Mouse (Mus musculus) gastrocnemius, adult 2 months (tissue): Measurements from ENCODE around the gene Nr6a1. TPM values are rescaled to one million over a fixed set of nuclear protein-coding genes. Genes with fewer than 3 reads are reported as not detected.

ENCODE experiments used
- DNase-seq: peaks from one replicate; pipeline ENCODE4 v3.0.0; 2022
- H3K27ac ChIP-seq: fragments of 200-600 bp; 2 replicates; pipeline ENCODE4 v1.8.1; 2022; ENCODE audit warnings: mild to moderate bottlenecking
- H3K4me3 ChIP-seq: fragments of 200-600 bp; 2 replicates; pipeline ENCODE4 v1.8.1; 2022; ENCODE audit warnings: mild to moderate bottlenecking, moderate library complexity
- CTCF ChIP-seq: fragments of 200-600 bp; IDR thresholded peaks from 2 replicates; pipeline ENCODE4 v1.8.1; 2022; ENCODE audit warnings: antibody characterized with exemption, mild to moderate bottlenecking, moderate library complexity
- intact Hi-C: fragments of 180-260 bp; cut with DNase I; formaldehyde crosslinking; loops from one replicate; pipeline ENCODE4 v1.15.1; 2025
- total RNA-seq, 2 experiments: library from RNA; stranded (reverse); gene quantifications; 2 replicates each; pipeline ENCODE4 v1.2.3; 2021

Nr6a1 gene
- total RNA-seq, 2 experiments from 2014 or later, result 3.4 to 4.8 TPM

- TF ChIP-seq CTCF, result no peak
- H3K4me3 ChIP-seq, result peak overlapping the region; percentile 67
- H3K27ac ChIP-seq, result peak overlapping the region; percentile 78; the same call in 1 of the 2 replicates
- DNase-seq, result no peak
- intact Hi-C loops, result no loop called here
Observed at GRCm38 (mm10) chr2:38783364-38783763, 144.1 kb downstream of the Nr6a1 start.

DNA sequence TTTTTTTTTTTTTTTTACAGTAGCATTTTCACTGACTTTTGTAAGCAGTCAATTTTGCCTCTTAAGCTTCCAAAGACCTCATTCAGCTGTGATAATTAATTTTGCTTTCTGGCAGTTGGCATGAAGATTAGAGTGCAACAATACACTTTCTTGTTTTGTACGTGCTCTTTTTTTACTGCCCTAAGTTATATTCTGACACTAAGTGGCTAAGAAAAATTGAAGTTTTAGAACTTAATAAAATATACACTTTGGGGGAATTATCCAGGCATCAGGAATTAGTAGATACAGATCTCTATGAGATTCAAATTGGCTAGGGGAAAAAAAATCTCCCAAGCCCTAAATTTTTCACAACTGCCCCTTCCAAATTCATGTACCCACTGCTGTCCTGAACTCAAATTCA is 144.8 kb downstream of the Nr6a1 start:
- H3K27ac ChIP-seq, result no peak overlapping the region

DNA sequence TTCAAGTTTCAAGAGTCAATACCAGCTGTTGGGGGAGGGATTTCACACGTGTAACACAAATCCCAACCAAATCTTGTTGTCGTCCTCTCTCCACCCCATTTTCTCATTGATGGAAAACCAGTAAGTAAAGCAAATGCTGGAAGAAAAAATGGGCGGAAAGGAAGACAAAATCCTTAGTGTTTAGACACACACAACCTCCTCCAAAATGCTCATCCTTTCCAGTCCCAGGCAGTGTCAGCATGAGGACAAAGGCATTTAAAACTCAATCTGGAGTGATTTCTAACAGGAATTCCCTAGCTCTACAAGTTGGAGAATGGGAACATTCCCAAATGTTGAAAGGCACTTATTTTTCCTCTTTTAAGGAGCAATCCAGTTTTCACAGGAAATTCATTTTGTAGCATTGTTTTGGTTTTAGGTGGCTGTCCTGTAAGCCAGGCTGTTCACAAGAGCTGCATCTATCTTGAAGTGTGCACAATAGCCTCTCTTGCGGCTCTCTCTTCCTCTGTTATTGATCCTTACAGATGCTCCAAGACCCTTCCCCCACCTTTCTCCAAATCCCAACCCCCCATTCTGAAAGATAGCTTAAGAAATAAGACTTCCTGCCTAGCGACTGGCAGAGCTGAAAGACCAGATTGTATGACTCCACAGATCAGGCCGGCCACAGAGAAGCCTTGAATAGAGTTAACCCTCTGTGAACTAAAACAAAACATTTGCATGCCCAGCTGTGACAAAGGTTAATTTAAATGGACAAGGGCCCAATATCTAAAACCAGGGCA is 145.4 kb downstream of the Nr6a1 start:
- no peak for DNase-seq
- Histone ChIP-seq H3K27ac (peak overlapping the region; percentile 16; the same call in 1 of the 2 replicates), H3K4me3 (peak overlapping the region; percentile 67; the same call in 1 of the 2 replicates)
- intact Hi-C loops, result no loop called here
- no peak for TF ChIP-seq CTCF

More for the DNA sequence above, 144.8 kb downstream of the Nr6a1 start:
- intact Hi-C loops, result no loop called here
- no peak for TF ChIP-seq CTCF
- H3K4me3 ChIP-seq, result peak overlapping the region; percentile 67
- DNase-seq, result no peak

- DNase-seq, result no peak
- TF ChIP-seq CTCF, result no peak
- intact Hi-C loops, result no loop called here
- no peak overlapping the region for H3K4me3 ChIP-seq
- no peak overlapping the region for H3K27ac ChIP-seq
Observed at GRCm38 (mm10) chr2:38779939-38780338, 147.5 kb downstream of the Nr6a1 start.

GRCm38 (mm10) chr2:38777326-38777725 is 150.2 kb downstream of the Nr6a1 start:
- no peak for DNase-seq
- no peak overlapping the region for H3K27ac ChIP-seq
- H3K4me3 ChIP-seq, result no peak overlapping the region
- TF ChIP-seq CTCF, result no peak
- intact Hi-C loops, result no loop called here

DNA sequence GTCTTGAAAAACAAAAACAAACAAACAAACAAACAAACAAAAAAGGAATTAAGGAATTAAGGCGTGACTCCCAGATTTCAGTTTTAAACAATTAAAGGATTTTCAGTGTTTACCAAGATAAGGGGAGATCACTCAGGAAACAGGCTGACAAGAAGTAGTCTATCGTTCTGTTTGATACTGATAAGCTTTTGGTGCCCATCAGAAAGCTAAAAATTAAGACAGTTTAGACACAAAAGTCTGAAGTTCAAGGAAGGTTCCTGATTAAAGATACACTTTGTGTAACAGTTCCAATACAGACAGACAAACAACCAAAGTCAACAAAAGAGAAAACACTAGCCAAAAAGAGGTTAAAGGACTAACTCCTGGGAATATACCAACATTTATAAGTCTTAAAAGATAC is 152.6 kb downstream of the Nr6a1 start:
- intact Hi-C loops, result no loop called here
- no peak for TF ChIP-seq CTCF
- no peak for DNase-seq
- no peak overlapping the region for H3K27ac ChIP-seq
- H3K4me3 ChIP-seq, result no peak overlapping the region

DNA sequence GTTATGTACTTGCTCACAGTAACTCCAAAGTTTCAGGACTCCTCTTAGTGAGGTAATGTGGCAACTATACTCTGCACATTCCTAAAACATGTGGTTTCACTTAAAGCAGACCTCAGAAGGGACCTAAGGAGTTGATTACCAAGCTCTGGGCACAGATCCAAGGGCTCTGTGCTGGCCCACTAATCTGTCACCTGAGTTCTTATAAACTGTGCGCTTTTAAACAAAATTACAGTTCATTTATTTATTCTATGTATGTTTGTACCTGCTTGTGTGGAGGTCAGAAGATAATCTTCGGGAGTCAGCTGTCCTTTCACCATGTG is 156.1 kb downstream of the Nr6a1 start:
- no peak overlapping the region for H3K4me3 ChIP-seq
- TF ChIP-seq CTCF, result no peak
- no peak for DNase-seq
- intact Hi-C loops, result no loop called here
- H3K27ac ChIP-seq, result no peak overlapping the region

- Histone ChIP-seq H3K27ac (no peak overlapping the region), H3K4me3 (no peak overlapping the region)
- intact Hi-C loops, result no loop called here
- no peak for DNase-seq
- TF ChIP-seq CTCF, result no peak
Observed at GRCm38 (mm10) chr2:38770772-38771477, 156.6 kb downstream of the Nr6a1 start.

DNA sequence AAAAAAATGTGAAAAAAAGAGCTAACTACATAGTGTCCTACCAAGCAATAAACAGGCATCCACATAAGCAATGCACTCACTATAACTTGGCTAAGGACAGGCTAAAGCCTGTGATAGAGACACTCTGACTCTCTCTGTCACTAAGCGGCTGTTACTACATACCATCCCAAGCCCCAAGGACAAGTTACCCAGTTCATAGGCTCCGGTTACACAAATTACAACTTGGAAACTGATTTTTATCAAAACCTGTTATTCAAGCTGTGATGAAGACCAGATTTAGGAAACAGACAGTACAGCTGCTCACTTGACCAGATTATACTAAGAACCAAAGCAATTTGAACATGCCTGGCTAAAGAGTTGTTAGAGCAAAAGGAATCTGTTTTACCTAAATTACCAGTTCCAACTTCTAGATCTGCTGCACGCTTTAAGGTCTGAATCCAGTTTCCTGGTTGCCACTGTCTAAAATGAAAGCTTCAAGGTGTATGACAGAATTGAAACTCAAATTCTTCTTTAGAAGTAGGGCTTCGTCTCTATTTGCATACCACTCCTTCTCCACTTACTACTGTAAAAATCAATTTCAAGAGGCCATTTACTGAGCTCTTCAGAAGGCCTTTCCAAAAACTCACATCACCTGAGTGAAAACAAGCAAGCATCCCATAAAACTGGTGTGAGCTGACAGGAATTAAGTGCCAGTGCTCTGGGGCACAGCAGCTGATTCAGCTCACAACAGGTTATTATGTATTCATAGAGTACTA is 160.1 kb downstream of the Nr6a1 start:
- no peak overlapping the region for H3K27ac ChIP-seq
- intact Hi-C loops, result no loop called here
- no peak overlapping the region for H3K4me3 ChIP-seq
- no peak for DNase-seq
- TF ChIP-seq CTCF, result no peak

DNA sequence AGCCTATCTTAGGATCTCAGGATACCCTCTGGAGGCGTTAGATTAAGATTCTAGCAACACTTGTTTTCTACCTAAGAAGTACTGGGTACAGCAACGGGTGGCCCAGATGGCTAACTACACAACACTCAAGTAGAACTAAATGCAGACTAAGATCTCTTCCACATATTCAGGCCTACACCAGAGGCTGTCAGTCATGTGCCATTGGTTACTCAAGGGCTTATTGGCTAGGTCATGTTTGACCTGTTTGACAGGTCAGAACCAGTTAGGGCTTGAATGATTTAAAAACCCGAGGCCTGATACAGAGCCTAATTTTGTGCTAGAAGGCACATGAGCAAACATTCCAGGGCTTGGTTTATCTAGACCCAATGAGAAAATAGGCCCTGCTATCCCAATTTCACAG is 187.6 kb downstream of the Nr6a1 start:
- intact Hi-C loops, result loop anchor here (2.0 kb wide), 1 partner anchor 81 kb away; no protein-coding TSS in a partner anchor
- TF ChIP-seq CTCF, result no peak
- Histone ChIP-seq H3K27ac (no peak overlapping the region), H3K4me3 (no peak overlapping the region)
- no peak for DNase-seq

- peak; percentile 58 for DNase-seq
- intact Hi-C loops, result loop anchor here (2.0 kb wide), 1 partner anchor 81 kb away; no protein-coding TSS in a partner anchor
- no peak overlapping the region for H3K4me3 ChIP-seq
- peak; percentile 89 for TF ChIP-seq CTCF
- no peak overlapping the region for H3K27ac ChIP-seq
Observed at GRCm38 (mm10) chr2:38739410-38739809, 188.1 kb downstream of the Nr6a1 start.

GRCm38 (mm10) chr2:38738601-38739301 is 188.7 kb downstream of the Nr6a1 start:
- H3K4me3 ChIP-seq, result no peak overlapping the region
- no peak overlapping the region for H3K27ac ChIP-seq
- TF ChIP-seq CTCF, result no peak
- intact Hi-C loops, result loop anchor here (2.0 kb wide), 1 partner anchor 80 kb away; no protein-coding TSS in a partner anchor
- DNase-seq, result no peak
